Mouse (Mus musculus): Measurements from ENCODE around the gene Inca1.

DNA sequence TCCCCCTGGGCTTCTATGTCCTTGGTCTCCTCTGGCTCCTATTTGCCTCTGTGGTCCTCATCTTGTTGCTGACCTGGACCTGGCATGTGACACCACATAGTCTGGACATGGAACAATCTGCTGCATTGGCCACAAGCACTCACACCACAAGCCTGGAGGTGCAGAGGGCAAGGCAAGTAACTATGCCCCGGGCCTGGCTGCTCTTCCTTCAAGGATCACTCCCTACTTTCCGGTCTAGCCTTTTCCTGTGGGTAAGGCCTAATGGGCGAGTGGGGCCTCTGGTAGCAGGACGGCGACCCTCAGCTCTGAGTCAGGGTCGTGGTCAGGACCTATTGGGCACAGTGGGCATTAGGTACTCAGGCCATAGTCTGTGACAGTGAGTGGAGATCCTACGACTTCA lies 58.7 kb downstream of the Inca1 start:
- TF ChIP-seq GATA1 (IDR thresholded peaks at IDR 0.05; ENCODE audit: low read length) (no peak), TAL1 (IDR thresholded peaks at IDR 0.05; ENCODE audit: low read length) (no peak)

All from erythroblast, embryonic 14.5 days (primary cell).